Mouse (Mus musculus): ENCODE results near the gene Mef2c.
A peak's percentile ranks its signal among the peaks of the same experiment; 100 is the strongest.

Gene Mef2c

DNA sequence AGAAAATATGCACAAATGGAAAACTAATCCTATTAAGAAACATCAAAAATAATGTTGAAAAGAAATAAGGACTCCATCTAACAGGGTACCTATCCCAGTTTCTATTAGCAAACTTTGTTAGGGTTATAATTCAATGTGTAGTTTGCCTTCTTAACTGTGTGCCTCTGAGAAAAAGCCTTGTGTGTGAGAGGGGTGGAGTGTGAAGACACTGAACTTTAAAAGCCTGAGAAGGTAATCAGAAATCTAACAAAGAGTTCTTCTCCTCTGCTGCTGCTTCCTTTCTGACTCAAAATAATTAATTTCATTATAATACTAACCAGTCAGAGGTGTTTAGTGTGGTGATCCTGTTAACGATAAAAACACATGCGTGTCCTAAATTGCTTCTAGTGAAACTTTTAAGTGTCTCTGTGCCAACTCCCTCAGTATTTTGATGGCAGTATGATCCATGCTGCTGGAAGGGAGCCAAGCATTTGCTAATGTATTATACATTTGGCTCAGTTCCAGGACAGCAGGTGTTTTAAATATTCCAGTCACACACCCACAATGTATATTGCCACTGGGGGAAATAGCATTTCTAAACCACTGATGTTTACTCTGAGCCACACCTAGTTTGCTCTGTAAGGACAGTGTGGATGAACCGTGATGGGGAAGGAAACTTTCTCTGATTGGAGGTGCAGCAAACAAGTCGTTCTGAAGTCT, 104.2 kb downstream of the Mef2c start:
- DNase-seq (ENCODE audit: low spot score in 2 of 2) = peak; percentile 21 to 44

DNA sequence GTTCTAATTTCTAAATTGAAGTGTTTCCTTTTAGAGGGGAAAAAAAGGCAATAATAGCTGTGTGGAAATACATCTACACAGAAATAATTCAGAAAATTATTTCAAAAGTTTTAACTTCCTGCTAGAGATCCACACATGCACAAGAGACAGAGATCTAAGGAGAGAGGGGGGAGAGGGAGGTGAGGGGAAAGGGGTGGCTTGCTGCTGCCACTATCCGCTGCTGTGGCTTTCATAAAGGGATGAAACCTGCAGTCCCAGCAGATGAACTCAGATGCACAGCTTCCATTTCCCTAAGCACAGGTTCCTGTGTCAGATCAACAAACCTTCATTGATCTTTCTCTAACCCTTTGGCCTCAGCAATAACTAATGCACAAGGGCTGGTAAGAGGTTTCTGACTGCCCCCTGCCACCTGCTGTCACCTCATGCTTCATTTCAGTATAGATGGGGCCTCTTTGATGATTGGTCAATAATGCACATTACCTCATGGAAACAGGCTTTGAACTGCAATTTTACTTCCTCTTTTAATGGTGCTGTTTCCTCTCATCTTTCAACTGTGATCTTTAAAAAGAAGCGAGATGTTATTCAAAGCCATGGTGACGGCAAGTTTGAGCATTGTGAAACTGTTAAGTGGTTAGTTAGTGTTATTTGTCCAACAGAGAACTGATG, 105.2 kb downstream of the Mef2c start:
- DNase-seq (ENCODE audit: low spot score in 2 of 2) = peak; percentile 84 to 89

DNA sequence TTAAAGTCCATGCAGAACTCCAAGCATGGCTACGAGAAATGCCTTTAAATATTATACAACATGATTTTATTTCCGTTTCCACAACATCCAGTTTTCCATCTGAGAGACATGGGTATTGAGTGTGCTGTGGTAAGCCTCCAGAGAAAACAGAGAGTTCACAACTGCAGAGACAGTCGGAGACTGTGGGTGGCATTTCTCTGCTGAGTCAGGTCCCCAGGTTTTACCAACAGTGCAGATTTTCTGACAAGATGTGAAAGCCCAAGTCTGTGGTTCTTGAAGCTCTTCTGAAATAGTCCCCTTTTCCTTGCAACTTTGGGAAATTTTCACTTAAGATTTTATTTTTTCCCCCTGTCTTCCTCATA, 105.7 kb downstream of the Mef2c start:
- no peak for DNase-seq (ENCODE audit: low spot score in 2 of 2)

DNA sequence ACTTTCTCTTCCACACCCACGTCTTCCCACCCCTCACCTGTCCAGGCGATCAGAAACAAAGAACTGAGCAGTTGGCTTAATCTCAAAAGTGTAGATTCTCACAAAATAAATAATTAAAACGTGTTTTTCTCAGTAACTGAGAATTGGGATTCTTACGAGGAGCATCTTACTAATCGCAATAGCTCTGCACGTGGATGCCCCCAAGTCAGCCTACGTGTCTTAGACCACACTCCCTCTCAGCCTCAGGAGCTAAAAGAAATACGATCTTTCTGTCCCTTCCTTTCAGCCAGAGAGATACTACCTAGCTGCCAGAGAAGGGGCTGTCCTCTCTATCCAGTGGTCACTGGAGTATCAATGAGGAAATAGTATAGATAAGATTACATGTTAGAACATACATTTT, 106.3 kb downstream of the Mef2c start:
- DNase-seq (ENCODE audit: low spot score in 2 of 2) = no peak

DNA sequence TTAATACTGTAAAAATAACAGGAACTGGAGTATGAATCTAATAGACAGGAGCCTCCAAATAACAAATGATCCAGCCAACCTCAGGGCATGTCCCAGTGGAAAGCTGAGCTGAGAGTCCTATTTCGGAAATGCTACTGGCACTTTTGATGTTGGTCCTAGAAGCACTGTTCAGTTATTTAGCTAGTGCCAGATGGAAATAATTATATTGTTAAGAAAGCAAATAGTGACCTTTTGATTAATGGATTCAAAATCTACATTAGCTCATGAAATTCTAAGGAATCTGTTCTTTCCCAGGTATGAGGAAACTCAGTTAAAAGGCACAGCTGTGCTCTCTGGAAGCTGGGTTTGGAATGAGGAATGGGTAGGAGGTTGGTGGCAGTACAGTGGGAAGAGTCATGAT, 108.4 kb downstream of the Mef2c start:
- no peak for DNase-seq (ENCODE audit: low spot score in 2 of 2)

DNA sequence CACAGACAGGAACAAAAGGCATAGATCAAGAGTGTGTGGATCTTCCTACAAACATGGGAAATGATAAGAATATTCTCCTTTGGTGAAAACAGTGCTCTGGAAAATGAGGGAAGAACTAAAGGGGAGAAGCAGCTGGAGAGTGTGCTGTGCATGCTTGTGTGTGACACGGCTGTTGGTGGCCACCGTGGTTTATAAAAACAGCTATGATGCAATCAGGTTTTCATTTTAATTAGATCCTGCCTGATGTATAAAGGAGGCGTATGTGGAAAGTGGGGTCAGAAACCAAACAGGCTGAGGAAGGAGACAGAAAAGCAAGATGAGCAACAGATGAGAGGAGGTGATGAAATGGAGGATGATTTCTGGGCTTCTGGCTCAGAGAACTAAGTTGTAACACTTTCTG, 112.0 kb downstream of the Mef2c start:
- DNase-seq (ENCODE audit: low spot score in 2 of 2) = no peak

DNA sequence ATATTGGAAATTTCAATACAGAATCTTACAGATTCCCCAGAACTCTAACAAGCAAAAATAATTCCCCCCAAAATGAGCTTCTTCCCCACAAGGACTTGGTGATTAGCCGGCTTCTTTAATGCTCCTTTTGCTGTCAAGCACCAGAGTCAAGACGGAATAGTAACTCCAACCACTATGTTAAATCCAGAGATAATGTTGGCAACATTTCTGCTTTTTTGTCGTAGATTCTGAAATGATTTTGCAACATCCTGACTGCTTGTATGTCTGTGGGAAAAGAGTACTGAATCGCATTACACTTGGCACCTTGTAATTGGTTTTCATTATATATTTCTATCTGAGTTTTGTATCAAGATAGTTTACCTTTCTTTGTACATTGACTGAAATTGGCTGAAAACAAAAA, 120.8 kb downstream of the Mef2c start:
- DNase-seq (ENCODE audit: low spot score in 2 of 2) = no peak

DNA sequence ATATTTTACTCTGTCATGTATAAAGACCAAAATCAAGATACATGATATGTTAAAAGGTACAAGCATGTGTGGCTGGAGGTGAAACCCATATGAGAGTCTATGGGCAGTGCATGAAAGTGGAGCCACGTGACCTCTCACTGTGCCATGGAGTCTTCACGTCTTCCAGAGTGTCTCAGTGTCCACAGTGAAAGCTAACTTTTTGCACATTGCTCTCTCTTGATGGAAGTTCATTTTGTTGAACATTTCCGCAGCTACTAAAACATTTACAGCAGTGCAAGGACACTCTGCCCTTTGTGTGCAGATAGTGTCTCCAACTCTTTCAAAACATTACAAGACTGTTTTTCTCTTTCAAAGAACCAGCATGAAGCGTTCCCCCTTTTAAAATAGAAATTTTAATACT, 123.6 kb downstream of the Mef2c start:
- no peak for DNase-seq (ENCODE audit: low spot score in 2 of 2)

DNA sequence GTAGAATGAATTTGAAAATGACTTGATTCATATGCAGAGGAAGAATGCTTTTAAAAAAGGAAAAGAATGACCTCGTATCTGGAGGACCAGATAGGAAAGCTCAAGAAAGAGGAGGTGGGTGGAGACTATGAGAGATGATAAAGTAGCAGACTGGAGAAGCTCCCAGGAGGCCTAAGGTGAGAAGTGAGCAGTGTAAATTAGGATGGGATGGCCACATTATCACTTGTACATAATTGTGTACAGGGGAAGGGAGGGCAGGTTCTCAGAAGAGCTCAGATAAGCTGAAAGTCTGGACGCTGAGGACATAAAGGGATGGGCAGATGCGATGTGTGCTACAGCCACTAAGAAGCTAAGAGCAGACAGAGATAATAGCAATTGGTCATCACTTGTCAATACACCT, 124.3 kb downstream of the Mef2c start:
- DNase-seq (ENCODE audit: low spot score in 2 of 2) = no peak

DNA sequence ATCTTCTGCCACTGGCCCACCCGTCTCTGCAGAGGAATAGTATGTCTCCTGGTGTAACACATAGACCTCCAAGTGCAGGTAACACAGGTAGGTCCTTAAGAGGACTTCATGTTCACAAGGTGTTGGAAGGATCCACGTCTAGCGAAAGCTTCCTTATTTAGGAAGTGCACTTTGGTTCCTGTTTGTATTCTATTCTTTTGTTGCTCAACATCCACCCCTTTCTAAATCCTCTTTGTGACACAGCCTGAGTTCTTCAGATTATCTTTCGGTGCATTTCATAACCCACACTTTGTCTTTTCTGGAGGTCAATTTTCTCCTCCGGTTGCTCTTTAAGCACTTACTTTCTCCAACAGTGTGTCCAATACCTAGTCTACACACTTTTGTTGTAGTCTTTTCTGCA, 129.3 kb downstream of the Mef2c start:
- DNase-seq (ENCODE audit: low spot score in 2 of 2) = no peak

DNA sequence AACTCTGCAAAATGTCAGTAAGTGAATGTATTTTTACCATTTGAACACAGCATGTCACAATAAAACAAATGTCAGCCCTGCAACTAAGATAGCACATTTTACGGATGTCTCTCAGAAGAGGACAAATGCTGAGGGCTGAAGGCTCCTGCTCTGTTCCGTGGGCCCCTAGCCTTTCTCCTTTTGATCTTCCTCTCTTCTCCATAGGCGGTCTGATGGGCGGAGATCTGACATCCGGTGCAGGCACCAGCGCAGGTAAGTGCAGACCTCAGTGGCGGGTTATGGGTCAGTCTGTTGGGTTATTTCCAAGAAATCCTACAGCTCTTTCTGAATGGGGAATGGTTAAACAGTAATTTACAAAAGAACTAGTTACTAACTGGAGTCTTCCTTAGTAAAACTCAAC, 131.4 kb downstream of the Mef2c start:
- no peak for DNase-seq (ENCODE audit: low spot score in 2 of 2)

DNA sequence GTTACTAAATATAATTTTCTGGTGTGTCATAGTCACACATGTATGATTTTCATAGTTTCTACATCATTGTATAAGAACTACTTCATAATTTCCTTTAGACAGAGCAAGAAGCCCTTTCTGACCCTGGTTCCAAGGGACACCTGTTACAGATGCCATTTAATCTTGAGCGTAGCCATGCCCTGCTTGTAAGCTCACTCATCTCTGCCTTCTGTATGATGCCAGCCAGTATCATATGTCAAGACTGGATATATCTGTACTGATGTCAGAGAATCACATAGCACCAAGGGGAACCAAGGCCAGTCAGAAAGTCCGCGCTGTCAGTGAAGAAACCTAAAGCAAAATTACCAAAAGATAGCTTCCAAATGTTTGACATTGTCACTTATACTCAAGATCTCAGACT, 133.8 kb downstream of the Mef2c start:
- no peak for DNase-seq (ENCODE audit: low spot score in 2 of 2)

DNA sequence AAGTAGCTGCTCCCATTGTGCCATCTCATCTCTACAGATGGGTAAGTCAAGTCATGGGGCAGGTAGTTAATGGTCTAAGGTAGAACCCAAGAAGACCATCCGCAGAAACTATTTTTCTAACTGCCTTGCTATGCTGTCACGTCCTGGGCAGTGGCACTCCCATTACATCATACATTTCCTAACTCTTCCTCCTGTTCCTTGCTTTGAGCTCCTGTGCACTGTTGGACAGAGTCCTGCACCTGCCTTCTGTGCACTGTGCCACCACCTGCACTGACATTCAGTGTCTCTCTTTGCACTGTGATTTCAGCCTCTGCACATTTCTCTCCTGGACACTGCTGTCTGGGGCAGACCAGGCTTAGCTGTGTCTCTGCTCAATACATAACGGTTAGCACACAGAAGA, 134.9 kb downstream of the Mef2c start:
- DNase-seq (ENCODE audit: low spot score in 2 of 2) = no peak

DNA sequence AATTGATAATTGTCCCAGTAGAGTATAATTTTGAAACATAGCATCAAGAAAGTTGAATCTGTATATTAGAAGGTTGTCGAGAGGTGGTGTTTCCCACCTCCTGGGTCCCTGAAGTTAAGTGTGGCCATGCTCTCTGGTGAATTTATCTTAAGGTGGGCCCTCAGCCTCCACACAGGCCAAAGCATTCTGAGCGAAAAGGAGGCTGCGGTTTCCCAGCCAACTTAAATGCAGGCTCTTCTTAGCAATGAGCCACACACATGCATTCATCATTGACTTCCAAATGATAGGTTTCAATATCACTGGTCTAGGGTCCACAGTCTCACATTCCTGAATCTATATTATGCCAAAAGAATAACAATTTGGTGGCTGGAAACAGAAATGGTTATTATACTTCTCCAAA, 145.2 kb downstream of the Mef2c start:
- DNase-seq (ENCODE audit: low spot score in 2 of 2) = no peak

DNA sequence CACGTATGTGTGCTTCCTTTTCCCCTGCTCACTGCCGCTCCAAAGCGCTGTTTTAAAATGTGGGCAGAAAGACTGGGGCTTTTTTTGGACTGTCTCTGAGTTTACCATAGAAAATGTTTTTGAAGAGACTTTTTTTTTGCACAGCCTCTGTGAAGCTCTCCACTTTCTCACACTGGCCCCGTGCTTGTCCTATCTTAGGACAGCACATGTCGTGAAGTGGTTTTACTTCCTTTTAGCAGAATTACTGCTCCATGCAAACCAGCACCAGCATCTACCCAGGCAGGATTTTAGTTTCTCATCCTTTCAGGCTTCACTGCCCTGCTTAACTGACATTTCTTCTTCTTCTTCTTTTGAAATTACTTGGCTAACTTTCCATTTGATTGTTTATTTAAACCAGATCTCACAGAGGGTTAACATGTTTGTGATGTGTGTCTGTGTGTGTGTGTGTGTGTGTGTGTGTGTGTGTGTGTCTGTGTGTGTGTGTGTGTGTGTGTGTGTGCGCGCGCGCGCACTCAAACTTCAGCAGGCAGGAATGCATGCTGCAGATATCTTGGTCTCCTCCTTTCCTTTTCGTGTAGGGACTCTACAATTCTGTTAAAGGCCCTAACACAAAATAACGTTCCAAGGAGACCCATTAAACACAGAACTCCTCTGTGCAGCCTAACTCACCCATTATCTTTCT, 146.1 kb downstream of the Mef2c start:
- DNase-seq (ENCODE audit: low spot score in 2 of 2) = peak; percentile 71 to 72

DNA sequence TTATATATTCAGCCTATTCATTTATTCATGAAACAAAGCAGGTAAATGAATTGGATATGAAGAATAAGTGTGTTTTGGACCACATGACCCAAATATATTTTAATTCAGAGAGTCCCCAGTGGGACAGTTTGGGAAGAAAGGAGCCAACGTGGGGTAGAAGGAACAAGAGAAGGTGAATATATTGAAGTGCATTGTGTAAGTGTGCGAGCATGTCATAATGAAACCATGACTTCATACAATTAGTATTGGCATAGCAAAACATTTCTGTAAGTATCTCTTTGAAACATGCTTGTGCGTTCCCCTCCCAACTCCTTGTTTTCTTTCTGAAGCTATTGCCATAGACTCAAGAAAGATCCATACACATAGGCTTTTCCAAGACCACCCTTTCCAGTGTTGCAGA, 147.0 kb downstream of the Mef2c start:
- DNase-seq (ENCODE audit: low spot score in 2 of 2) = no peak

DNA sequence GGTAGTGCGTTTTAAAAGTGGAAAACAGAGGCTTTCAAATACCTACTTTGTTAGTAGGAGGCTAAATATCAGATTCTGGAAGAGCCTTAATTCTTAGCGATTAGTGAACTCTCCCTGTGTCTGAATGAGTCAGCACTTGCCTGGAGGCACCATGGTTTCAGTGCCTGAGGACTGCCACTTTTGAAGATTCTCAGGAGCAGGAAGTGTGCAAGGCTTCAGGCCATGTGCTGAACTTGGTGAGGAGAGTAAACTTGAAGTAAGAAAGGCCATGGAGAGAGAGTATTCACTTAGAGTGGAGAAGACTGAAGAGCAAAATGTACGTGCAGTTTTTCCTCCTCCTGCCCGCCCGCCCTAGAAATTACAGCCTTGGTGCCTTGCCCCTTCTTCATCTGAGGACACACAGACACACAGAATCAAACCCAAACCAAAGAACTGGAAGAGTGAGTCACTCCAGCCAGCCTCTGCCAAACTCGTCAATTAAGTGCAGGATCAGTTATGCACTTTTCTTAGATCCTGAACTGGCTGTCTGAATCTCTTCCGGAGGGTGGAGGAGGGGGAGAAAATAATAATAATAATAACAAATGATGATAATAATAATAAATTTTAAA, 148.2 kb downstream of the Mef2c start:
- no peak for DNase-seq (ENCODE audit: low spot score in 2 of 2)

DNA sequence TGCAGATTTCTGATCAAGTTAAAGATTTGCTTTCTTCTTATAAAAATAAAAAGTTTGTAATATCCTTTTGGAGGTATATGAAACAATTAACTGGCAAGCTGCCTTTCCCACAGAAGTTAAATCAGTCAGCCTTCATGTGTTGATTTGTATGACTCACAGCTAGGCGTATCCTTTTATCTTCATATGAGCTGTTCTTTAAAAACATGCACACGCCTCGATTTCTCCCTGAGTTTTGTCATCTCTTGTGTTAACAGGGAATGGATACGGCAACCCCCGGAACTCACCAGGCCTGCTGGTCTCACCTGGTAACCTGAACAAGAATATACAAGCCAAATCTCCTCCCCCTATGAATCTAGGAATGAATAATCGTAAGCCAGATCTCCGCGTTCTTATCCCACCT, 148.7 kb downstream of the Mef2c start:
- no peak for DNase-seq (ENCODE audit: low spot score in 2 of 2)

DNA sequence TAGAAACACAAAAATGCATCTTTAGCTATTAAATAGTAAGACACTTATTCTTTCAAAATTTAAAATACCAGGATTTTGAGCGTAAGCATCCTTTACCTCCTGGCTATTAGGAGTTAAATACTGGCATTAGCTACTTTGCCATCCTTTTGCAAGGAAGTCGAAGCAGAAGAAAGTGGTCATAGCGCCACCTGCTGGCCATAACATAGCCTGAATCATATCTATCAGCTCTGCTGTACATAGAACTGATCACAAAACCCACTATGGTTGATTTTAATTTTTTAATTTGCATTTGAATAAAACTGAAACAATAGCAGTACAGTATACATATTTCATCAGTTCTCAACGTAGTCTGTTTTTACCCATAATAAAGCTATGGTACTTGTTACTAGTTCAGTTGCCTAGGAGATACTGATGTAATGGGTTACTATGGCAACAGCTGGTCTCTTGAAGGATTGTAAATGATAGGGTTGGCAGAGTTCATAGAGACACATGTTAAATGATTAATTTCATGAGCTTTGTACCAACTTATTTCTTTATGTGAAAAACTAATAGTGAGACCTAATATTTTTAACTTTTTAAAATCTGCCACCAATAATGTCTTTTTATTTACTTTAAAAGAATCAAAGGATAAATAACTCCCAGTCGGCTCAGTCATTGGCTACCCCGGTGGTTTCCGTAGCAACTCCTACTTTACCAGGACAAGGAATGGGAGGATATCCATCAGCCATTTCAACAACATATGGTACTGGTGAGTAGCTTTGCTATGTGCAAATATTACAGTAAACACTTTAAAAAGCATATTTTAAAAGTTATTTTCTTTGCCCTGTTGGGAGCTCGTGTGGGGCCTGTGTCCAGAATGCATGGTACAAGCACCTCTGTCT, 151.3 kb downstream of the Mef2c start:
- DNase-seq (ENCODE audit: low spot score in 2 of 2) = peak; percentile 61 to 74

DNA sequence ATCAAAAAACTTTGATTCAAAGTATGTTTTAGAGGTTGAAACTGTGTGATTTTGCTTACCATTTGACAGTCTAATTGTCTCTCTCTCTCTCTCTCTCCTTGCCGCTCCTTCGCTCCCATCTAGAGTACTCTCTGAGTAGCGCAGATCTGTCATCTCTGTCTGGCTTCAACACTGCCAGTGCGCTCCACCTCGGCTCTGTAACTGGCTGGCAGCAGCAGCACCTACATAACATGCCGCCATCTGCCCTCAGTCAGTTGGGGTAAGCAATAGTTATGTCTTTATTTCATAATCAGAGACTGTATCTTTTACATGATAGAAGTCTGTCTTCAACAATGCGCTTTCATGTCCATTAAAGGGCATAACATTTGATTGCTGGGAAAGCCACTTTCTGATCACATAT, 152.3 kb downstream of the Mef2c start:
- no peak for DNase-seq (ENCODE audit: low spot score in 2 of 2)

DNA sequence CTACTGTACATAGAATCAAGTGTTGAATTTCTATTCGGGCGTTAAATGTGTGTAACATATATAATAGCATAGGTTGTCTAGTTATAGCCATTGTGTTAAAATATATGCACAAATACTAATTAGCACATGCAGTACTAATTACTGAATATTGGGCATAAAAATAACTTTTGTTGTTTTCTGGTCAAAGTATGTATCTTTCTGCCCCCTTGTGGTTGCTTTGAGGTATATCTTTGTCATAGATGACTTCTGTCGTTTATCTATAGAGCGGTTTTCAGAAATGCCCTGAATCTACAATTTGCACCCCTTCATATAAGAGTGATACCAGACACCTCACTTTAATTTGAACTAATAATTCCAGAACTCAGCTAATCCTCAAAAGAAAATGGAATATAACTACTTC, 152.9 kb downstream of the Mef2c start:
- DNase-seq (ENCODE audit: low spot score in 2 of 2) = no peak

DNA sequence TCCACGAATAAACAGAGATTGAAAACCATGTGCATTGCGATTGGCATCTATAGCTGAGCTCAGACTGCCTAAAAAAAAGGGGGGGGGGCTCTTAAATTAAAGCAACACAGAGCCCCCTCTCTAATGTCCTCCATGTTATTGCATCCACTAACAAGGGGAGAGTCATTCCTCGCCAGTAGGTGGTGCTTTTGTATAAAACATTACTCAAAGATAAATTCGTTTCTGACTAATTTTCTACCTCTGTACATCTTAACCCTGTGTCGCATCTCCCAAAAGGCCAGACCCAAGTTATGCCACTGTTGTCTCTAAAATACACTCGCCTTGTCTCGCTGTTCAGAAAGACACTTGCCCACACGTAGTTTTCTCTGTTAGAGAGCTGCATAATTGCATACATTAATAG, 156.9 kb downstream of the Mef2c start:
- no peak for DNase-seq (ENCODE audit: low spot score in 2 of 2)
